Mouse (Mus musculus) midbrain, embryonic 13.5 days (tissue): ENCODE results near the gene Acd. TPM values are rescaled to one million over a fixed set of nuclear protein-coding genes. Genes with fewer than 3 reads are reported as not detected.
A peak's percentile ranks its signal among the peaks of the same experiment; 100 is the strongest.

Experiments used
- ATAC-seq: fragments of 200-750 bp; cut with Nextera tagmentation; 2 replicates; pipeline ENCODE4 v1.8.0; 2017; ENCODE audit warnings: mild to moderate bottlenecking, moderate TSS enrichment, moderate library complexity
- H3K27ac ChIP-seq: fragments of 300-500 bp; sonication (generic); 2 replicates; pipeline ENCODE4 v1.5.1; 2015; ENCODE audit warnings: inconsistent platforms, mild to moderate bottlenecking, moderate library complexity
- H3K27me3 ChIP-seq: fragments of 300-500 bp; sonication (generic); 2 replicates; pipeline ENCODE4 v1.6.1; 2015; ENCODE audit warnings: mild to moderate bottlenecking, inconsistent platforms
- H3K36me3 ChIP-seq: fragments of 300-500 bp; sonication (generic); 2 replicates; pipeline ENCODE4 v1.6.1; 2015; ENCODE audit warnings: mild to moderate bottlenecking, inconsistent platforms
- H3K4me1 ChIP-seq: fragments of 300-500 bp; sonication (generic); replicated peaks from 2 replicates; pipeline ENCODE4 v1.6.1; 2015; ENCODE audit warnings: inconsistent platforms
- H3K4me2 ChIP-seq: fragments of 300-500 bp; sonication (generic); replicated peaks from 2 replicates; pipeline ENCODE4 v1.6.1; 2015; ENCODE audit warnings: moderate library complexity, mild to moderate bottlenecking, inconsistent platforms
- H3K4me3 ChIP-seq: fragments of 300-500 bp; sonication (generic); replicated peaks from 2 replicates; pipeline ENCODE4 v1.5.1; 2015; ENCODE audit warnings: mild to moderate bottlenecking, inconsistent platforms
- H3K9ac ChIP-seq: fragments of 300-500 bp; sonication (generic); replicated peaks from 2 replicates; pipeline ENCODE4 v1.6.1; 2015; ENCODE audit warnings: mild to moderate bottlenecking, inconsistent platforms
- H3K9me3 ChIP-seq: fragments of 300-500 bp; sonication (generic); 2 replicates; pipeline ENCODE4 v1.6.1; 2016; ENCODE audit warnings: mild to moderate bottlenecking, inconsistent platforms
- WGBS: fragments of 180-500 bp; shearing (Covaris S2); methylation state at CpG from one replicate; pipeline ENCODE4 v1.1.7; 2015; 5-methylcytosine and 5-hydroxymethylcytosine counted together
- polyA plus RNA-seq: library from polyadenylated mRNA; unstranded; fragments of >200 nt; fragmentation: Nextera tagmentation; extraction: Ambion mirVana; gene quantifications from 2 replicates; pipeline ENCODE4 v1.2.1, GENCODE M21; 2015

The Acd gene
- polyA plus RNA-seq, 1 experiment from 2014 or later = 101 TPM

DNA sequence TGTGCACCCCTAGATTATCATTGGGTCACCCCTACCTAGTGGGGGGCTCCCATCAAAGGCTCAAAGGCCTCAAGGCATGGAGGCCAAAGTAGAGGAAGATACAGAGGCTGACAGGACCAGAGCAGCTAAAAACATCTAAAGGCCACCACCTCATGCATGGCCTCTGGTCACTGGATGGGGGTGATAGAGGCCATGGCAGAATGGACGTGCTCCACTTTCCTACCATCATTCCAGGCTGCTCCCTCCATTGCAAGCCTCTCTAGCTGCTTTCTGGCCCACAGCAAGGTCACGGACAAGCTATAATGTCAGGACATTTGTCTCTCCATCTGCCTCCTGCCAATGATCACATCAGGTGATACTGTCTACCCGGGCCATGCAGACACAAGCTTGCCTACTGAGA, 11.4 kb upstream of the Acd start:
- 89% methylated on average over 3 of the region's 3 CpGs for WGBS
- H3K27ac ChIP-seq = no peak overlapping the region
- H3K9ac ChIP-seq = no peak overlapping the region
- ATAC-seq = no peak
- H3K9me3 ChIP-seq = no peaks in the 10 kb centered on the region
- peaks cover 7% of the 10 kb centered on the region for H3K4me1 ChIP-seq
- no peaks in the 10 kb centered on the region for H3K27me3 ChIP-seq
- peaks cover 28% of the 10 kb centered on the region for H3K36me3 ChIP-seq
- H3K4me2 ChIP-seq = no peak overlapping the region
- H3K4me3 ChIP-seq = no peak overlapping the region

DNA sequence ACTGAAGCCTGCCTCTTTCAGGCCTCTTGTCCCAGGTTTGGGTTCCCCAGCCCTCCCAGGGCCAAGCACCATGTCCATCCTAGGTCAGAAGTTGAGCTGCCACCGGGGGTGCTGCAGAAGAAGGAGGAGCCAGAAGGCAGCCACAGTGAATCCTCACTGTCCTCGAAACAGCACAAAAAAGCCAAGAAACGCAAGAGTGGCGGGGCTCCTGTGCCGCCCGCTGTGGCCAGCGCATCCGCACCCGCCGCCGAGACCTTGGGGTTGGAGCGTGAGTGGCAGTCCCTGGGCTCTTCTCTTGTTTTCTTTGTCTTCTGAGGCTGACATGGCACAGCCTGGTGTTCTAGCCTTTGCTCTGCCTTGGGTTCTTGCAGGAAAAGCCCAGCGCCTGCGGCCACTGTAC, 8.4 kb upstream of the Acd start:
- Histone ChIP-seq H3K27me3 (no peaks in the 10 kb centered on the region), H3K9ac (no peak overlapping the region), H3K4me3 (no peak overlapping the region), H3K27ac (no peak overlapping the region), H3K9me3 (no peaks in the 10 kb centered on the region), H3K36me3 (peaks cover 4% of the 10 kb centered on the region), H3K4me2 (no peak overlapping the region), H3K4me1 (peaks cover 19% of the 10 kb centered on the region)
- ATAC-seq = no peak
- WGBS = 74% methylated on average over 14 of the region's 14 CpGs

DNA sequence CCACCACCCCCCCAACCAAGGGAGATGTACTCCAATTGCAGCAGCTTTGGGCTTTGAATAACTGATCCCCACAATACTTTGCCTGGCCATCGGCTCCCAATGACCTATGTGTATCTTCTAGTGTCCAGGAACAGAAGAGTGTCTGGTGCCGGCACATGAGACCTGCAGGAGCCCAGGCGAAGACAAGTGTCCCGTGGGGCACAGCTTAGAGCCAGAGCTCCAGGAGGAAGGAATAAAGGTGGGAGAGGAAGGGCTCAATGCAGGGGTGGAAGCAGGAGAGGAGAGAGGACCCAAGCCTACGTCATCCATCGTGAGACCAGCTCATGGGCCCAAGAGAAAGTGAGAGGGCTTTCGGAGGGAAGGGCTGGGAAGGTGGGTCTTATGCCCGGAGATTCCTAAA, 7.8 kb upstream of the Acd start:
- Histone ChIP-seq H3K9ac (no peak overlapping the region), H3K9me3 (no peaks in the 10 kb centered on the region), H3K4me3 (no peak overlapping the region), H3K27ac (no peak overlapping the region), H3K4me1 (peaks cover 19% of the 10 kb centered on the region), H3K36me3 (peaks cover 10% of the 10 kb centered on the region), H3K27me3 (no peaks in the 10 kb centered on the region), H3K4me2 (no peak overlapping the region)
- 95% methylated on average over 8 of the region's 8 CpGs for WGBS
- 0 out of 2 replicates have a peak, but pooled peaks have one; percentile 4 for ATAC-seq

DNA sequence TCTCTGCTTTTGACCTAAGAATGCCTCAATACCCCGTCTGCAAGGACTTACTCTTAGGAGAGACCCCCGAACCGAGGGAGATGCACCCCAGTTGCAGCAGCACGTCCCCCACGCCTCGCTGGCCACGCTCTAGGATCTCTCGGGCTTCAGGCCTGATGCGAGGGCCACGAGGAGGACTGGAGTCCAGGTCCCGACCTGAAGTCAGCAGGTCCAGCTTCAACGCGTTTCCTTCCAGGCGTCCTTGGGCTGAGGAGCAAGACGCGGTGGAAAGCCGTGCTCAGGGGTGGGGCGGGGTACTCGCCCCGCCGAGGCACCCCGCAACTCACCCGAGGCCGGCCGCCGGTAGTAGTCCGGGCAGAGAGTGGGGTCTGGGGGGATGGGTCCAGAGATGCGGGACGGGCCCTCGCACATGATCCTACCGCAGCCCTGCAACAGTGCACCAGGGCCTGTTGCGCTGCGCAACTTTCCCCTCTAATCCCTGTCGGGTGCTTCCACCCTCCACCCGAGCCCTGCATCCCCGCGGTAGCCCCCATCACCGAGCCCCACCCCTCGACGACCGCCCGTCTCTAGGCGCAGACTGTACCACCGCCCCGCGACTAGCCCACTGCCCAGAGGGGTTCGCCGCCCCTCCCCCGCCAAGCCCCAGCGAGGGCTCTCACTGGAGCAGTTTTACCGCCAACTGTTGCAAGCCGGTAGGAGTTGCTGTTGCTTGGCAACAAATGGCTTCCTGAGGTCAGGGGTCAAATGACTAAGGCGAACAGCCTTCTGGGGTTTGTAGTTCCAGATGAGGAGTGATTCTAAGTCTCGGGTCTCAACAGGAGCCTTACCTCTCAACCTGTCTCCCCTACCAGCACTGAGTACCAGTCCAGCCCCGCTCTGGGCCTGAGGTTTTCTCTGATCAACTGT, 6.8 kb upstream of the Acd start, which contains the start of the genes 4933405L10Rik and Enkd1:
4933405L10Rik (plus strand) TSS at position 158 of the 906 bp plus-strand sequence.
Enkd1 (minus strand) TSS at position 713 of the 906 bp plus-strand sequence.
- Histone ChIP-seq H3K36me3 (peaks cover 19% of the 10 kb centered on the region), H3K4me3 (peak within 1 kb of the TSS; percentile 75), H3K4me1 (peaks cover 23% of the 10 kb centered on the region), H3K9ac (peak within 1 kb of the TSS; percentile 74), H3K4me2 (peak within 1 kb of the TSS; percentile 98), H3K9me3 (no peaks in the 10 kb centered on the region), H3K27ac (no peak within 1 kb of the TSS), H3K27me3 (no peaks in the 10 kb centered on the region)
- under 1% methylated on average over 55 of the region's 55 CpGs for WGBS
- ATAC-seq = peak; percentile 89

DNA sequence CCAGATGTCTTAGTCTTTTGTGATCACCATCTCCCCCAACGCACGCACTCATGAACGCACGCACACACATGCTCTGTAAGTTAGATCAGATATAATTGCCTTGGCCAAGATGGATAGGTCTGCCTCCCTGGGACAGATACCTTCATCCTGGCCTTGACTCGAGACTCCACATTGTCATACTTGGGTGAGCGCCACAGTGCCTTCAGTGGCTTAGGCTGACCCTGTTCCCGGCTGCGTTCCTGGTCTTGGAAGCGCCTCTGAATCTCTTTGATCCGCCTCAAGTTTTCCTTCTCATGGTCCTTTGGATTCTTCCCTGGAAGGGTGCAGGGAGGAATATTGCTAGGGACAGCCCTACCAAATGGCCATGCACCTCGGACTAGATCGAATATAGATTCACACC, 5.5 kb upstream of the Acd start:
- peak overlapping the region; percentile 98 for H3K4me2 ChIP-seq
- 76% methylated on average over 12 of the region's 12 CpGs for WGBS
- H3K9ac ChIP-seq = peak overlapping the region; percentile 74; the same call in 1 of the 2 replicates
- H3K36me3 ChIP-seq = peaks cover 21% of the 10 kb centered on the region
- ATAC-seq = no peak
- H3K4me3 ChIP-seq = peak overlapping the region; percentile 75
- no peaks in the 10 kb centered on the region for H3K9me3 ChIP-seq
- H3K27me3 ChIP-seq = no peaks in the 10 kb centered on the region
- peaks cover 34% of the 10 kb centered on the region for H3K4me1 ChIP-seq
- H3K27ac ChIP-seq = no peak overlapping the region

DNA sequence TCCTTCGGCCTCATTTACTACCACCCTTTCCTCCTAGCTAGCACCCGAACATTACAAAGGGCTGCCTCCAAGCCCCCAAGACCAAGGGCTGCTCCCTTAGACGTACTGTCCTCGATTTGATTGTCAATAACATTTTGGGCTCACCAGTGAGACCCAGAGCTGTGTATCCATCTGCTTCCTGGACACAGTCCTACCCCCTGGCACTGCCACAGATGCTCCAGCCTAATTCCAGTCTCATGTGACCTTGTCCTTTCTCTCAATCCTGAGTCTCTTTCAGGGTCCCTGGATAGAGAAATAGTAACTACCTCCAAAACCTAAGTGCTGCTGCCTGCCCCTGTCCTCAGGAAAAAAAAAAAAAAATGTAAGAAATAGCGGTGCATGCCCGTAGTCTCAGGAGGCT, 4.1 kb upstream of the Acd start:
- Histone ChIP-seq H3K27ac (no peak overlapping the region), H3K4me1 (peaks cover 39% of the 10 kb centered on the region), H3K9me3 (no peaks in the 10 kb centered on the region), H3K36me3 (peaks cover 21% of the 10 kb centered on the region), H3K4me3 (no peak overlapping the region), H3K27me3 (no peaks in the 10 kb centered on the region), H3K4me2 (no peak overlapping the region), H3K9ac (no peak overlapping the region)
- 93% methylated on average over 6 of the region's 6 CpGs for WGBS
- no peak for ATAC-seq

DNA sequence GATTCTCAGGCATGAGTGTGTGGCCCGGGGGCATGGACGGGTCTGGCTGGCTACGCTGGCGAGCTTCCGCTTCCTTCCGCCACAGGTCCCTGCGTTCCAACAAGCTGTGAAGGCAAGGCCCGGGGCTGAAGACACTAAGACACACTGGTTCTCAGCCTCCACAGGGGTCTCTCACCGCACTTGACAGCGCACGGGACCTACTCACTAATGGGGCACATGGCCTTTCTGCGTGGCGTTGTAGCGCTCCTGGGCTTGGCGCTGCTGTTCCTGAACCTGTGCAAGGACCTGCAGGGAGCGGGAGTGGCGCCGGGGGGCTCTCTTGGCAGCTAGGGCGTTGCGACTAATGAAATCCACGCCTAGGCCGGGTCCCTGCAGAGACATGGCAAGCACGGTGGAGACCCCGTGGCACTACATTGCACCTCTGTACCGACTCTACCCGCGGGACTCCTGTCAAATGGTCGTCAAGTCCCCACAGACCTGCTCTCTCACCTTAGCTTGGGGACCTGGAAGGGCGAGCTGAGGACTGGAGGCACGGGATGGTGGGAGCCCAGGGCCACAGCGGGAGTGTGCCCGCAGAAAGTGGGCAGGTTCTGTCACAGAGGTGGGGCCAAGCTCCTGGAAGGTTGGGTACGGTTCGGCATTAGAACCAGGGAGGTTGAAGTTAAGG, 3.4 kb upstream of the Acd start:
- WGBS = 94% methylated on average over 34 of the region's 34 CpGs
- peaks cover 46% of the 10 kb centered on the region for H3K4me1 ChIP-seq
- H3K4me2 ChIP-seq = no peak overlapping the region
- no peak overlapping the region for H3K9ac ChIP-seq
- no peak overlapping the region for H3K4me3 ChIP-seq
- ATAC-seq = no peak
- H3K9me3 ChIP-seq = no peaks in the 10 kb centered on the region
- no peaks in the 10 kb centered on the region for H3K27me3 ChIP-seq
- H3K27ac ChIP-seq = no peak overlapping the region
- H3K36me3 ChIP-seq = peaks cover 21% of the 10 kb centered on the region

DNA sequence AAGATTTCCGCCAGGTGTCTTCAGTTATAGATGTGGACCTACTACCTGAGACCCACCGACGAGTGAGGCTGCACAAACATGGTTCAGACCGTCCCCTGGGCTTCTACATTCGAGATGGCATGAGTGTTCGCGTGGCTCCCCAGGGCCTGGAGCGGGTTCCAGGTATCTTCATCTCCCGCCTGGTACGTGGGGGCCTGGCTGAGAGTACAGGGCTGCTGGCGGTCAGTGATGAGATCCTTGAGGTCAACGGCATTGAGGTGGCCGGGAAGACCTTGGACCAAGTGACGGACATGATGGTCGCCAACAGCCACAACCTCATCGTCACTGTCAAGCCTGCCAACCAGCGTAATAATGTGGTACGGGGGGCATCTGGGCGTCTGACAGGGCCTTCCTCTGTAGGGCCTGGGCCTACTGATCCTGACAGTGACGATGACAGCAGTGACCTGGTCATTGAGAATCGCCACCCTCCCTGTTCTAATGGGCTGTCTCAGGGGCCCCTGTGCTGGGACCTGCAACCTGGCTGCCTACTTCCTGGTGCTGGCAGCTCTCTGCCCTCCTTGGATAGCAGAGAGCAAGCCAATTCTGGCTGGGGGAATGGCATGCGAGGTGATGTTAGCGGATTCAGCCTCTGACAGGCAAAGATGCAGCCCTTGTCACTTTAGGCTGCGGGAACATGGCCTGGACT, 2.0 kb upstream of the Acd start:
- peaks cover 32% of the 10 kb centered on the region for H3K36me3 ChIP-seq
- H3K27ac ChIP-seq = no peak overlapping the region
- 91% methylated on average over 24 of the region's 24 CpGs for WGBS
- H3K9ac ChIP-seq = 0 out of 2 replicates have a peak overlapping the region, but pooled peaks have one; percentile 79
- no peaks in the 10 kb centered on the region for H3K27me3 ChIP-seq
- peaks cover 44% of the 10 kb centered on the region for H3K4me1 ChIP-seq
- no peak for ATAC-seq
- H3K4me2 ChIP-seq = no peak overlapping the region; the same call in 1 of the 2 replicates
- no peak overlapping the region for H3K4me3 ChIP-seq
- no peaks in the 10 kb centered on the region for H3K9me3 ChIP-seq

DNA sequence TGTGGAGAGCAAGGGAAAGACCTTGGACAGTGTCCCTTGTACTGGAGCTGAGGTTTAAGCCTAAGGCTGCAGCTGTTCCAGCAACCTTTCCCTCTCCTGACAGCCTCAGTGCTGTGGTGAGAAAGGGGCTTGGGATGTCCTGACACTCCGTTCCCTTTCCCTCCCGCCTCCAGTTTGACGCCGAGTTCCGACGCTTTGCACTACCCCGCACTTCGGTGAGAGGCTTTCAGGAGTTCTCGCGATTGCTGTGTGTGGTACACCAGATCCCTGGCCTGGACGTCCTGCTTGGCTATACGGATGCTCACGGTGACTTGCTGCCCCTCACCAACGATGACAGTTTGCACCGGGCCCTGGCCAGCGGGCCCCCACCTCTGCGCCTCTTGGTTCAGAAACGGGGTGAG, 1.1 kb upstream of the Acd start:
- WGBS = 33% methylated on average over 18 of the region's 18 CpGs
- Histone ChIP-seq H3K36me3 (peaks cover 41% of the 10 kb centered on the region), H3K4me3 (peak overlapping the region; percentile 75), H3K9me3 (no peaks in the 10 kb centered on the region), H3K27ac (peak overlapping the region; percentile 93), H3K4me2 (peak overlapping the region; percentile 91), H3K27me3 (no peaks in the 10 kb centered on the region), H3K9ac (peak overlapping the region; percentile 79), H3K4me1 (peaks cover 37% of the 10 kb centered on the region)
- ATAC-seq = peak; percentile 35

DNA sequence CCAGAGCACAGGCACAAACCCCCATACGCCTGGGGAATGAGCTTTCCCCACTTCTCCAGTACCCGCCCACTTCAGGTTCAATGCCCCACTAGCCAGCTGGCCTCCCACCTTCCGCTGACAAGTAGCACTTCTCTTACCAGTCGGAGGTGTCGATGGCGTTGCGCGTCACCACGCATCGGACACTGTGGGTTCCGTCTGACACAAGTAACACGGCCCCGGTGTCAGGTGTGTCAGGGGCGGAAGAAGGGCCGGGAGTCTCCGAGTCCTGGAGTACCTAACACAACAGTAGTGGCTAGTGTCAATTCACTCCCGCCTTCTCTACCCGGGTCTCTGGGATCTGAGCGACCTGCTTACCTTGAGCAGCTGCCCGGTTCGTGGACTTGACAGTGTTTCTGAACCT, 336 bp downstream of the Acd start:
- WGBS = under 1% methylated on average over 21 of the region's 21 CpGs
- H3K36me3 ChIP-seq = peaks cover 55% of the 10 kb centered on the region

DNA sequence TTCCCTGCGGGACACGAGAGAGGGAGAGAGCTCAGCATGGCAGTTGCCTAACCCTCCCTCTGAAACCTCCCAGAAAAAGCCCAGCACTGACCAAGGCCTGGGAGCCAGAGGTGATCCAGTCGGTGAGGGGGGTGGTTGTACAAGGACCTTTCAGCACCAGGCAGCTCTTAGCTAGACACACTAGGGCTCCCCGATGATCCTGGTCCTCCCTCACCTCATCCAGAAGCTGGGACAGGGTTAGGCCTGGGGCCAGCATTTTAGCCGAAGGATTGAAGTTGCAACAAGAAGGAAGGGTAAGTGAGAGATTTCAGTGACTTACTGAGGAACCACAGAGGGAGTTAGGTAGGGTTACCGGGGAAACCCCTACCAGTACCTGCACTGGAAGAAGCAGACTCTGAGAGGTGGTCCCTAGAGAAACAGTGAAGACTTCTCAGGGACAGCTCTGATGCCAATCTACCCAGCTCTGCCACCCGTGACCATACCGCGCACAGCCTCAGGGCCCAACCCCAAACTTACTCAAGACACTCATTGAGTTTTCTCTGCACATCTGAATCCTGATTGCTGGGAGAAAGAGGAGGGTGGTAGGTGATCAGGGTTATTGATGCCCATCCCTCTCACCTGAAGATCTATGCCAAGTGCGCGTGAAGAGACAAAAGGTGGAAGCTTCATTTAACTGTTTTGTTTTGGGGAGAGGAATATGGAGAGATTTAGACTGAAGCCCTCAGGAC, 1.2 kb downstream of the Acd start:
- H3K9me3 ChIP-seq = no peaks in the 10 kb centered on the region
- no peak overlapping the region for H3K27ac ChIP-seq
- H3K4me1 ChIP-seq = peaks cover 38% of the 10 kb centered on the region
- no peaks in the 10 kb centered on the region for H3K27me3 ChIP-seq
- 90% methylated on average over 11 of the region's 11 CpGs for WGBS
- peak overlapping the region; percentile 75 for H3K4me3 ChIP-seq
- no peak for ATAC-seq
- peak overlapping the region; percentile 91 for H3K4me2 ChIP-seq
- peak overlapping the region; percentile 79 for H3K9ac ChIP-seq
- peaks cover 59% of the 10 kb centered on the region for H3K36me3 ChIP-seq

More for the DNA sequence above, 336 bp downstream of the Acd start:
- H3K9ac ChIP-seq = peak overlapping the region; percentile 79
- peak overlapping the region; percentile 75 for H3K4me3 ChIP-seq
- H3K4me2 ChIP-seq = peak overlapping the region; percentile 91
- H3K27me3 ChIP-seq = no peaks in the 10 kb centered on the region
- ATAC-seq = peak; percentile 63
- no peaks in the 10 kb centered on the region for H3K9me3 ChIP-seq
- H3K27ac ChIP-seq = peak overlapping the region; percentile 93
- peaks cover 29% of the 10 kb centered on the region for H3K4me1 ChIP-seq
